Mouse (Mus musculus): ENCODE results near the gene Glra1. TPM values are rescaled to one million over a fixed set of nuclear protein-coding genes. Genes with fewer than 3 reads are reported as not detected.

The Glra1 gene
- polyA plus RNA-seq, 3 experiments from 2014 or later = not detected

- no peak for ATAC-seq
These were observed 90.3 kb downstream of the Glra1 start for GRCm38 (mm10) chr11:55517666-55518065.

- no peak for ATAC-seq
These were observed 96.6 kb downstream of the Glra1 start for GRCm38 (mm10) chr11:55511374-55511773.

GRCm38 (mm10) chr11:55505485-55505884, 102.5 kb downstream of the Glra1 start:
- ATAC-seq = no peak

- ATAC-seq = no peak
These were observed 105.1 kb downstream of the Glra1 start for GRCm38 (mm10) chr11:55502886-55503285.

- no peak for ATAC-seq
These were observed 106.0 kb downstream of the Glra1 start for GRCm38 (mm10) chr11:55501955-55502531.

- peak; percentile 69 for ATAC-seq
These were observed 110.1 kb downstream of the Glra1 start for GRCm38 (mm10) chr11:55497885-55498284.

GRCm38 (mm10) chr11:55496158-55496557, 111.8 kb downstream of the Glra1 start:
- ATAC-seq = no peak

- ATAC-seq = no peak
These were observed 122.6 kb downstream of the Glra1 start for GRCm38 (mm10) chr11:55485443-55485842.

- no peak for ATAC-seq
These were observed 134.8 kb downstream of the Glra1 start for GRCm38 (mm10) chr11:55473219-55473618.

GRCm38 (mm10) chr11:55471467-55471866, 136.5 kb downstream of the Glra1 start:
- ATAC-seq = no peak

- no peak for ATAC-seq
These were observed 137.2 kb downstream of the Glra1 start for GRCm38 (mm10) chr11:55470761-55471160.

GRCm38 (mm10) chr11:55469923-55470691, 137.9 kb downstream of the Glra1 start:
- peak; percentile 1 for ATAC-seq

GRCm38 (mm10) chr11:55469048-55469843, 138.8 kb downstream of the Glra1 start, which contains the start of gene G3bp1:
Gene G3bp1, plus strand, starts transcription at chr11:55469685.
- peak; percentile 91 for ATAC-seq

- no peak for ATAC-seq
These were observed 139.4 kb downstream of the Glra1 start for GRCm38 (mm10) chr11:55468611-55469047.

GRCm38 (mm10) chr11:55468012-55468411, 140.0 kb downstream of the Glra1 start:
- ATAC-seq = no peak

- ATAC-seq = no peak
These were observed 142.8 kb downstream of the Glra1 start for GRCm38 (mm10) chr11:55465177-55465576.

GRCm38 (mm10) chr11:55464707-55465106, 143.3 kb downstream of the Glra1 start:
- ATAC-seq = no peak

Other genes with a start within 250 kb of the Glra1 start
- gene Sparc, start 185.0 kb downstream of the Glra1 start, polyA plus RNA-seq (2017; shearing (Covaris generic)) = not detected
- gene Atox1, start 147.0 kb downstream of the Glra1 start, polyA plus RNA-seq (2017; shearing (Covaris generic)) = 100 to 1,000 TPM; 193 to 267 (median 197) TPM
- 10 to 100 TPM; 63.4 to 72.4 (median 65.1) TPM for gene G3bp1, start 138.5 kb downstream of the Glra1 start, polyA plus RNA-seq (2017; shearing (Covaris generic))

Measured in inflammation-experienced regulatory T-cells, adult 6 months (primary cell).